Mouse (Mus musculus) hindbrain, embryonic 16.5 days (tissue): Measurements from ENCODE around the gene Cc2d1b. TPM values are rescaled to one million over a fixed set of nuclear protein-coding genes. Genes with fewer than 3 reads are reported as not detected.

Source experiments
- ATAC-seq: fragments of 200-750 bp; cut with Nextera tagmentation; 2 replicates; pipeline ENCODE4 v1.8.0; 2017; ENCODE audit warnings: moderate TSS enrichment, moderate library complexity
- H3K27ac ChIP-seq: fragments of 300-500 bp; sonication (generic); 2 replicates; pipeline ENCODE4 v1.5.1; 2014; ENCODE audit warnings: low read depth, mild to moderate bottlenecking, control low read depth, low read length, moderate library complexity
- H3K27me3 ChIP-seq: fragments of 300-500 bp; sonication (generic); replicated peaks from 2 replicates; pipeline ENCODE4 v1.6.1; 2014; ENCODE audit warnings: low read length; ENCODE audit not compliant: control insufficient read depth, insufficient read depth
- H3K36me3 ChIP-seq: fragments of 300-500 bp; sonication (generic); 2 replicates; pipeline ENCODE4 v1.6.1; 2014; ENCODE audit warnings: mild to moderate bottlenecking, low read length, moderate library complexity, mixed read lengths; ENCODE audit not compliant: control insufficient read depth, insufficient read depth
- H3K4me1 ChIP-seq: fragments of 300-500 bp; sonication (generic); 2 replicates; pipeline ENCODE4 v1.6.1; 2014; ENCODE audit warnings: low read depth, low read length; ENCODE audit not compliant: control insufficient read depth, insufficient read depth
- H3K4me2 ChIP-seq: fragments of 300-500 bp; sonication (generic); 2 replicates; pipeline ENCODE4 v1.6.1; 2014; ENCODE audit warnings: mild to moderate bottlenecking, low read length, control low read depth, moderate library complexity
- H3K4me3 ChIP-seq: fragments of 300-500 bp; sonication (generic); 2 replicates; pipeline ENCODE4 v1.5.1; 2014; ENCODE audit warnings: mild to moderate bottlenecking, low read length, control low read depth, moderate library complexity
- H3K9ac ChIP-seq: fragments of 300-500 bp; sonication (generic); 2 replicates; pipeline ENCODE4 v1.6.1; 2014; ENCODE audit warnings: low read depth, mild to moderate bottlenecking, control low read depth, low read length, moderate library complexity
- H3K9me3 ChIP-seq: fragments of 300-500 bp; sonication (generic); 2 replicates; pipeline ENCODE4 v1.6.1; 2014; ENCODE audit warnings: mild to moderate bottlenecking, low read length, moderate library complexity; ENCODE audit not compliant: control insufficient read depth
- WGBS: fragments of 180-500 bp; shearing (Covaris S2); extraction: QIAGEN DNeasy Blood & Tissue Kit; methylation state at CpG from one replicate; pipeline ENCODE4 v1.1.7; 2014; 5-methylcytosine and 5-hydroxymethylcytosine counted together
- polyA plus RNA-seq: library from polyadenylated mRNA; unstranded; fragments of >200 nt; fragmentation: Nextera tagmentation; extraction: Ambion mirVana; gene quantifications from 2 replicates; pipeline ENCODE4 v1.2.1, GENCODE M21; 2015

Cc2d1b gene
- polyA plus RNA-seq, 1 experiment from 2014 or later, result 16.7 TPM

- Histone ChIP-seq H3K27ac (no peak overlapping the region), H3K4me2 (no peak overlapping the region), H3K4me1 (no peaks in the 10 kb centered on the region), H3K9ac (no peak overlapping the region), H3K4me3 (no peak overlapping the region), H3K9me3 (no peaks in the 10 kb centered on the region), H3K27me3 (no peaks in the 10 kb centered on the region), H3K36me3 (peaks cover 37% of the 10 kb centered on the region)
- ATAC-seq, result no peak
- 59% methylated on average over 12 of the region's 12 CpGs for WGBS
These were observed 14.0 kb downstream of the Cc2d1b start for GRCm38 (mm10) chr4:108633703-108634102.

- Histone ChIP-seq H3K27ac (no peak overlapping the region), H3K36me3 (peaks cover 33% of the 10 kb centered on the region), H3K9me3 (no peaks in the 10 kb centered on the region), H3K4me3 (no peak overlapping the region), H3K9ac (no peak overlapping the region), H3K27me3 (no peaks in the 10 kb centered on the region), H3K4me2 (no peak overlapping the region), H3K4me1 (no peaks in the 10 kb centered on the region)
- no peak for ATAC-seq
- WGBS, result 43% methylated on average over 4 of the region's 4 CpGs
These were observed 15.0 kb downstream of the Cc2d1b start for GRCm38 (mm10) chr4:108634696-108635095.

GRCm38 (mm10) chr4:108635101-108635500 is 15.4 kb downstream of the Cc2d1b start:
- Histone ChIP-seq H3K27ac (no peak overlapping the region), H3K36me3 (peaks cover 29% of the 10 kb centered on the region), H3K27me3 (no peaks in the 10 kb centered on the region), H3K4me3 (no peak overlapping the region), H3K4me1 (no peaks in the 10 kb centered on the region), H3K4me2 (no peak overlapping the region), H3K9ac (no peak overlapping the region), H3K9me3 (no peaks in the 10 kb centered on the region)
- no peak for ATAC-seq

- Histone ChIP-seq H3K4me3 (no peak overlapping the region), H3K27me3 (no peaks in the 10 kb centered on the region), H3K4me1 (no peaks in the 10 kb centered on the region), H3K4me2 (no peak overlapping the region), H3K36me3 (peaks cover 26% of the 10 kb centered on the region), H3K27ac (no peak overlapping the region), H3K9me3 (no peaks in the 10 kb centered on the region), H3K9ac (no peak overlapping the region)
- ATAC-seq, result no peak
- 77% methylated on average over 3 of the region's 3 CpGs for WGBS
These were observed 18.0 kb downstream of the Cc2d1b start for GRCm38 (mm10) chr4:108637721-108638120.

- H3K36me3 ChIP-seq, result peaks cover 29% of the 10 kb centered on the region
- H3K27me3 ChIP-seq, result no peaks in the 10 kb centered on the region
- no peak for ATAC-seq
- H3K4me1 ChIP-seq, result no peaks in the 10 kb centered on the region
- H3K4me2 ChIP-seq, result no peak overlapping the region
- H3K9ac ChIP-seq, result no peak overlapping the region
- no peak overlapping the region for H3K27ac ChIP-seq
- no peak overlapping the region for H3K4me3 ChIP-seq
- 80% methylated on average over 5 of the region's 5 CpGs for WGBS
- no peaks in the 10 kb centered on the region for H3K9me3 ChIP-seq
These were observed 19.0 kb downstream of the Cc2d1b start for GRCm38 (mm10) chr4:108638752-108639151.

GRCm38 (mm10) chr4:108664407-108664806 is 44.7 kb downstream of the Cc2d1b start:
- ATAC-seq, result no peak
- Histone ChIP-seq H3K9ac (no peak overlapping the region), H3K4me1 (no peaks in the 10 kb centered on the region), H3K36me3 (peaks cover 10% of the 10 kb centered on the region; the same call in 1 of the 2 replicates), H3K9me3 (no peaks in the 10 kb centered on the region), H3K27ac (no peak overlapping the region), H3K4me3 (no peak overlapping the region), H3K4me2 (no peak overlapping the region), H3K27me3 (no peaks in the 10 kb centered on the region)
- 62% methylated on average over 2 of the region's 2 CpGs for WGBS

Other genes starting within 250 kb of the Cc2d1b start
- gene Shisal2a, start 236.6 kb upstream of the Cc2d1b start, polyA plus RNA-seq, result 4.5 and 5.7 TPM in 2 replicates
- gene Gpx7, start 213.0 kb upstream of the Cc2d1b start, polyA plus RNA-seq, result 38.6 and 39.1 TPM in 2 replicates
- 40.3 and 41.5 TPM in 2 replicates for gene Tut4, start 160.5 kb upstream of the Cc2d1b start, polyA plus RNA-seq
- 70.4 and 75.2 TPM in 2 replicates for gene Prpf38a, start 40.6 kb upstream of the Cc2d1b start, polyA plus RNA-seq
- gene Orc1, start 40.5 kb upstream of the Cc2d1b start, polyA plus RNA-seq, result 1.5 and 2.2 TPM in 2 replicates
- 0.90 and 1.3 TPM in 2 replicates for gene 3110021N24Rik, start 99.7 kb downstream of the Cc2d1b start, polyA plus RNA-seq
- gene Zfyve9, start 160.9 kb downstream of the Cc2d1b start, polyA plus RNA-seq, result 4.7 and 5.9 TPM in 2 replicates
- gene Btf3l4, start 213.7 kb downstream of the Cc2d1b start, polyA plus RNA-seq, result 129 and 147 TPM in 2 replicates
- 68.7 and 70.4 TPM in 2 replicates for gene Txndc12, start 214.7 kb downstream of the Cc2d1b start, polyA plus RNA-seq
- 26.1 and 27.7 TPM in 2 replicates for gene Kti12, start 227.8 kb downstream of the Cc2d1b start, polyA plus RNA-seq
- 0.66 and 1.0 TPM in 2 replicates for gene A730015C16Rik, start 228.7 kb downstream of the Cc2d1b start, polyA plus RNA-seq